Mouse (Mus musculus) Muller cell, postnatal 12 days (primary cell): ENCODE results near the gene Kif16b.
A peak's percentile ranks its signal among the peaks of the same experiment; 100 is the strongest.

ENCODE experiments used
- DNase-seq: peaks from one replicate; pipeline ENCODE4 v3.0.0-alpha.2; 2015; ENCODE audit errors: inconsistent ontology term

Gene Kif16b

DNA sequence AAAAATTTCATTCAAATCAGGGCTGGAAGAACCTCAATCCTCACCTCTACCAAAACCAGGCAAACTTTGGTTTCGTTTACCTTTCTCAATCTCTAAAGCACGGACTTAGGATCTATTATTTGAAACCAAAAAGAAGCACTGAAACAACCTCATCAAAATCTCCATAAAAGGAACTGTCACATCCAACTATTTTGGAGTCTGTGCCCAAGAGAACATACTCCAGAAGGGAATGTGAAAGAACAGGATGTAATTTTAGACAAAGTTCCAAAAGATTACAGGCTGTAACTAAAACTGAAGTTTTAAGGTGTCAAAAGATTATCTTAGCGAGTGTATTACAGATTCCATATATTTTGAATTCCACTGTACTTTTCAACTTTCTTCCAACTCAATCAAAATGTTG lies 232.9 kb downstream of the Kif16b start:
- DNase-seq, result no peak

GRCm38 (mm10) chr2:142651591-142651990 lies 249.7 kb downstream of the Kif16b start:
- no peak for DNase-seq

GRCm38 (mm10) chr2:142648023-142648453 lies 253.3 kb downstream of the Kif16b start:
- no peak for DNase-seq

GRCm38 (mm10) chr2:142646863-142647262 lies 254.5 kb downstream of the Kif16b start:
- no peak for DNase-seq

DNA sequence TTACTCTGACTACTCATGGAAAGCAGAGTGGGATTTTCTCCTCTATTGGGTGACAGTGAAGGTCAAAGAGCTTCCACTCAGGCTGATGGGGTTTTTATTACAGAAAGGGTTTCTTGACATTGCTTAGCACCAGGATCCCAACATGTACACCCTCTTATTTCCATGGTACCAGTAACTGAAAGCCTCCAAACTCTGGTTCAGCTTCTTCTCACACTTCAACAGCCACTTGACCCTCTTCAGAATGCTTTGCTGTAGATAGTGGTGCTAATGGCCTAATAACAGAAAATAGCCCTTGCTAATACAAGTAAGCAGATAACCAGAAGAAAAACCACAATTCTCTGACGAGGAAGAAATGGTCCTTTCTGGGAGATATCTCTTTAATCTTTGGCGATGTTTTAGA lies 259.6 kb downstream of the Kif16b start:
- no peak for DNase-seq

- DNase-seq, result no peak
These were observed 265.6 kb downstream of the Kif16b start for GRCm38 (mm10) chr2:142635606-142636304.

DNA sequence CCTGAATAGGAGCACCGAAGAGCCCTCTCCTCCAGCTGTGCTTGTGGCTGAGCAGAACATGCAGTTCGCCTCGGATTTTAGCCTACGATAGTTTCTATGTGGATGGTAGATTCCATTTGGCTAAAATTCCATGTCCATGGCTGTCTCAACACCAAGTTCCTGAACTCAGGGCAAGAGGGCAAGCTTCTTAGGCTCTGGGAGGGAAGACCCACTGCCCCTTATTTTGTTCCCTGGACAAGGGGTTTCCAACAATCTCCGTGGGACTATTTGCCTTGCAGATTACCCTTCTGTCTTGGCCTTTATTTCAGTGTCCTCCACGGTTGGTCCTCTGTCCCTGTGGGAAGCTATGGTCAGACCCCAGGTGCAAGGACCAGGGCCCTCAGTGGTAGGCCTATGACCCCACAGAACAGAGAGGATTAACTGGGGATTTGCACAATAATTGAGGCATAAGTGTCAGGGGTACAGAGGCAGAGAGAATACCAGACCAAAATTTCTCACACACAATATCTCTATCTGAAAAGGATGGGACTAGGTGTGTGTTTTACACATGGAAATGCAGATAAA lies 267.3 kb downstream of the Kif16b start:
- no peak for DNase-seq

DNA sequence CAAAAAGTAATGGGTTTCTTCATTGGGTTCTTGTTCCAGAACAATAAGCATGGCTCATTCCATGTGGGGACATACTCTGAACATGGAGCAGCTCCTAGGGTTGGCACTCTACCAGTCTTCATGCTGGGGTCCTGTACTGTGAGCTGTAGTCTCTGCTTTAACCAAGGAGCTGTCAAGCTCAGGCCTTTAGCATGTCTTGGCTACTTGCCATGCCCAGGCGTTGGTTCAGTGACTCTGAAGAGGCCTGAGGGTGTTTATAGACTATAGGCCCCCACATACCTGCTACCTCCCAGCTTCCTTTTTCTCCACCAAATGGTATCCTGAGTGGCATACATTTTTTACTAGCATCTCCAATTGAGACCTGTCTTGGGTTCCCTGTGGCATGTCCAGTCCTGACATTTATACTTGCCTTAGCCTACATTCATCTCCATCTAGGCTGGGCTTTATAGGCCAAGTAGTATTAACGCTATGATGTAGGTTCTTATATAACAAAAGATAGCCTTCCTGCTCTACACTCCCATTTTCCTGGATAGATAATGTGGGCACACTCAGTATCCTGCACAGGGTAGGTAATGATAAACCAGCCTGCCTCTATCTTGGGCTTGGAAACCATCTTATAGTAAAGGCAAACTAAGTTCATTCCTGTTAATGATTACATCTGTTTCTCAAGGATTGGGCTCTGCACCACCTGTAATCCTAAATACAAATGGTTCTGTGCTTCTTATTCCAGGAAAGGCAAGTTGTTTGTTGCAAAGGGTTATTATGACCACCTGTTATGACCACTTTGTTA lies 271.6 kb downstream of the Kif16b start:
- no peak for DNase-seq

DNA sequence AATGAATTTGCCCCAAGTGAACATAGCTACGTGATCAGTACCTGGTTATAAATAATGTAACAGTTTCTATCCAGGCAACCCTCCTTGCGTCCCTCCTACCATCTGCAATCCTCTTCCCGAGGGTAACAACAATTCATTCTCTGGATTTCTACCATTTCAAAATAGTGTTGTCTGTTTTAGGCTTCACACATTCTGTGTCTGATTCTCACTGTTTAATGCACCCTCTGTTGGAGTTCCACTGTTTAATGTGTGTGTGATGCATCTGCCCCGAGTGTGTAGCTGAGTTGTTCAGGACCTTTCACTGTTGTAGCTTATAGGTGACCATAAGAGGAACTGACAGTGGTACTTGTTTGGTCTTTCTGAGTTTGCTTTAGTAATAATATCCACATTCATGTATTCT lies 275.6 kb downstream of the Kif16b start:
- no peak for DNase-seq

- DNase-seq, result no peak
These were observed 276.2 kb downstream of the Kif16b start for GRCm38 (mm10) chr2:142625101-142625500.

- no peak for DNase-seq
These were observed 277.1 kb downstream of the Kif16b start for GRCm38 (mm10) chr2:142624254-142624653.

DNA sequence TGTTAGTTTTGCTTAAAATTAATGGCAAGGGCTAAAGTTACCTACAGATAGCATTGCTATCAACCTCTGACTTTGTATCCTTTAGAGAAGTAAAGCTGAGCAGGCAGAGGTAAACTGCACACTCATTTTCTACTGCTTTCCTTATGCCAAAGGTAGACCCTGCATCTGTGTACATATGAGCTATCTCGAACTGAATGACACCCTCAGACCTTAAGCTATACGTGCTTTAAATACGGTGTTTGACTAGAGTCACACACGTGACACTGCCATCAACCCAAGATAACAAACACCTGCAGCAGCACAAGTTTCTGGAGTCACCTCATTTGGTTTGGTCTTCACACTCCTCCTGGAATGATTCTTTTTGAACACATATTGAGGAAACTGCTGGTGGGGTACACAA lies 280.2 kb downstream of the Kif16b start:
- no peak for DNase-seq

DNA sequence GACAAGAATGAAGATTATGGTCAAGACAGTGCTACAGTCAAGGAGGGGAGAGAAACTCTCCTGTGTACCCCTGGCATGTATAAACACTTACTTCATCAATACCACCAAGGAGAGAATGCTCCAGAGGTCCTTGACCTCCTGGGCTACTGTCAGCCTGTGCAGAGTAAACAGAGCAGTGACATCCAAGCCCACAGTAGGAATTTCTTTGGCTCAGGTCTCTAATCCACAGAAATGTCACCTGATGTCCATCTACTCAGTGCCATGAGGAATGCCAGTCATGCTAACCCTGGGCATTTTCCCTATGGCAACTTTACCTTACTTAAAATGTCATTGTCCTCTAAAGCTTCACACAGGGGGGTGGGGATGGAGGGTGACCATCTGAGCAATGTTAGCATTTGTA lies 281.4 kb downstream of the Kif16b start:
- DNase-seq, result no peak

- DNase-seq, result no peak
These were observed 286.8 kb downstream of the Kif16b start for GRCm38 (mm10) chr2:142614535-142614934.

GRCm38 (mm10) chr2:142612359-142612953 lies 288.9 kb downstream of the Kif16b start:
- no peak for DNase-seq

DNA sequence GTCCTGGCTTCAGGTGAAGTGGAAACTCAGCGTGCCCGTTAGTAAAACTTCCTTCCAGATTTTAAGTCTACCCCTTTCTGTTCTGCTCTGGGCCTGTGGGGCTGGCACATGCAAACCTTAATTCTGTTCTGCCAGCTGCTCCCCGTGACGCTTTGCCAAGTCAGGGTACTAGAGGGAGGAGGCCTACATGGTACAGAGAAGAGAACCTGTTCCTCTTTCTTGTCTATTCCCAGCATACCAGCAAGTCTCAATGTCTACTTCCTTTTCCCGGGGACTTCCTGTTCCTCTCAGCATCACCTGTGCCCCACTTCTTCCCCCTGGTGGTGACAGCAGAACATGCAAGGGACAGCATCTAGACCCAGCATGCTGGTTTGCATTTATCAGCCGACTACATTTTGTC lies 290.2 kb downstream of the Kif16b start:
- no peak for DNase-seq

DNA sequence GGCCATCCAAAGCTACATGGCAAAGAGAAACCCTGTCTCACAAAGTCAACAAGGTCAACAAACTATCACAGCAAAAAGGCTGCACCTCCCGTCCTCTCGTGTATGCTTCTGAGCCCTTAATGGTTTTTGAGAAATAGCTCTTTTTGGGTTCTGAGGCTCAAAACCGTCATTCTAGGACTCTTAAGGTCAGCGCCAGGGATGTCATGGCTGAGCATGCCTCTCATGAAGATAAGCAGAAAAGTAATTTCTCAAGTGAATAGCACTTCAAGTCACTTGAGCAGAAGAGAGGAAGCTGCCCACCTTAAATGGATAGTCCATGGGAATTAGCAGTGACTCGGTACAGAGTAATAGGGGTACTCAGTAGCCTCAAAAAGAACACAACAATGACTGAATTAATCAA lies 291.1 kb downstream of the Kif16b start:
- no peak for DNase-seq

DNA sequence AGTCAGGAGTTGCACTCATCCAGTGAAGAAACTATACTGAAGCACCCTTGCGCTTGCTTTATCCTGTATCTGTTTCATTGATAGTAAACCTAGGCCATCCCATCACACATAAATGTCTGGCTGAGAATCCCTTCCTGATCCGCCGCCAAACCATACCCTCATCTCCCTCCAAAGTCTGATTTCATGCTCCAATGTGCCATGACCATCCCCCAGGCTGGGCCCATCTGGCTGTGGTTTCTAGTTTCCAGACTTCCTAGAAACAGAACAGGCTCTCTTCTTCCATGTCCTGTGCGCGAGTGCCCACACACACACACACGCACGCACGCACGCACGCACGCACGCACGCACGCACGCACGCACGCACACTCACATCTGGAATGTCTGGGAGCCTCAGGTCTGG lies 292.6 kb downstream of the Kif16b start:
- DNase-seq, result peak; percentile 35

DNA sequence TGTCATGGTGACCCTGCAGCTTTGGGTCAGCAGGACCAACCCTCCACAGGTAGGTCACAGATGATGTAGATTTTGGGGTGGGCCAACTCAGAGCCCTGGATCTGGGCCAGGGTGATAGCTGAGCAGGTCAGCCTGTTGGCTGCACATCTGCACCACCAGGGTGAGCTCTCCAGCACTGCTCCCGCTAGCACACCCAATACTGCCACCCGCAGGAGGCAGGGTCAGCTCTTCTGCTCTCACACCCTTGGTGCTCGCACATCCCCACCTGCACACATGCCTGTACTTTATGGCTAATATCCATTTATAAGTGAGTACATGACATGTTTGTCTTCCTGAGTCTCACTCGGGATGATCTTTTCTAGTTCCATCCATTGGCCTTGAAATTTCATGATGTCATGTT lies 296.6 kb downstream of the Kif16b start:
- DNase-seq, result no peak

DNA sequence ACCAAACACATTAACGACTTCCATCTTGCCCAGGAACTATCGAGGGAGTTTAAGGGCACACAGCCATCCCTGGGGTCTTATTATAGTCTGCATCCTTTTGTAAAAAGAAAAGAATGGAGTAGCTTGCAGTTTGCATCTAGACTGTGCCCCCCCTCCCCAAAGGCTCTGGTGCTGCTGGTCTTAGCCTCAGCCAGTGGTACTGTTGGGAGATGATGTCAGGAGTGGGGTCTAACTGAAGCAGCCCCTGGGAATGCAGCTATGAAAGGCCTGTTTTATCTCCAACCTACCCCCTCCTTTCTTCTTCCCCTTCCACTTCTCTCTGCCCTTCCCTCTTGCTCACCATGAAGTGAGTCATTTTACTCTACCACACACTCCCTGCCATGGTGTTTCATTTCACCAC lies 298.1 kb downstream of the Kif16b start:
- no peak for DNase-seq

DNA sequence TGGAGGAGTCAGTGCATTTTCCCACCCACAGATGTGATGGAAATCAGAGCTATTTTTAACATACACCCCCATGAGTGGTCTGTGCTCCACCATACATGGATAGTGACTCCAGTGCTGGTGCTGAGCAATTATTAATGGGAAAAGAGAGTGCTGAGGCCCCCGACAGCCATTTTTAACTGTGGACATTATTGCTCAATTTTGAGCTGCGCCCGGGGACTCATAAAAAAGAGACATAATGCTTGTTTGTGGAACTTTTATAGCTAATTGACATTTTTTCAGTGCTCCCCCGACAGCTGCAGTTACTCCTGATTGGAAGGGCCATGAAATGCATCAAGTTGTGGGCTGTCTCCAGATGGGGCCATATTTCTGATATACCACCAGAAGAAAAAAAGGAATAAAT lies 302.1 kb downstream of the Kif16b start:
- no peak for DNase-seq
